Mouse (Mus musculus): ENCODE data around the gene Large2.

- TF ChIP-seq CTCF (conservative IDR thresholded peaks at IDR 0.05 in 1 of 2, IDR thresholded peaks at IDR 0.05 in 1 of 2; ENCODE audit: low read depth in 2 of 2, low read length in 2 of 2) (no peak), ELF1 (IDR thresholded peaks at IDR 0.05; ENCODE audit: low read depth, low read length) (no peak), MAZ (IDR thresholded peaks at IDR 0.05; ENCODE audit: low read depth, low read length) (no peak), IRF4 (IDR thresholded peaks at IDR 0.05; ENCODE audit: low read depth, low read length) (no peak), EP300 (IDR thresholded peaks at IDR 0.05; ENCODE audit: low read length) (no peak), POLR2A (IDR thresholded peaks at IDR 0.05; ENCODE audit: low read depth, low read length) (no peak), SMC3 (IDR thresholded peaks at IDR 0.05; ENCODE audit: low read depth, low read length) (no peak), RAD21 (IDR thresholded peaks at IDR 0.05; ENCODE audit: low read depth, low read length) (no peak), NELFE (IDR thresholded peaks at IDR 0.05; ENCODE audit: low read depth, low read length) (no peak), MAFK (IDR thresholded peaks at IDR 0.05; ENCODE audit: insufficient replicate concordance, low read length) (no peak), E2F4 (IDR thresholded peaks at IDR 0.05; ENCODE audit: insufficient replicate concordance, low read depth, low read length) (no peak), CHD1 (IDR thresholded peaks at IDR 0.05; ENCODE audit: low read depth, low read length) (no peak), CHD2 (IDR thresholded peaks at IDR 0.05; ENCODE audit: low read length) (no peak), MAX (IDR thresholded peaks at IDR 0.05; ENCODE audit: low read length) (no peak)
These were observed 6.5 kb upstream of the Large2 start for GRCm38 (mm10) chr2:92381161-92381560.
